Mouse (Mus musculus) embryonic fibroblast, embryonic 13.5 days (primary cell): ENCODE data around the gene Ttll11. TPM values are rescaled to one million over a fixed set of nuclear protein-coding genes. Genes with fewer than 3 reads are reported as not detected.
A peak's percentile ranks its signal among the peaks of the same experiment; 100 is the strongest.

Source experiments
- H3K27ac ChIP-seq: 2 replicates; pipeline ENCODE4 v1.5.1; 2012; ENCODE audit warnings: low read length, control low read depth, inconsistent platforms; ENCODE audit not compliant: insufficient read depth
- H3K4me1 ChIP-seq: 2 replicates; pipeline ENCODE4 v1.6.1; 2011; ENCODE audit warnings: low read length; ENCODE audit not compliant: control insufficient read depth, insufficient read depth
- H3K4me3 ChIP-seq: 2 replicates; pipeline ENCODE4 v1.5.1; 2011; ENCODE audit warnings: mild to moderate bottlenecking, control low read depth, low read length; ENCODE audit not compliant: insufficient read depth
- CTCF ChIP-seq: IDR thresholded peaks from 2 replicates; pipeline ENCODE4 v1.5.1; 2011; ENCODE audit warnings: mild to moderate bottlenecking, control low read depth, low read length, moderate library complexity, borderline replicate concordance; ENCODE audit not compliant: insufficient read depth
- POLR2A ChIP-seq: IDR thresholded peaks from 2 replicates; pipeline ENCODE4 v1.6.1; 2011; ENCODE audit warnings: low read depth, mild to moderate bottlenecking, control low read depth, low read length, moderate library complexity
- polyA plus RNA-seq: library from polyadenylated mRNA; stranded (reverse); fragments of >200 nt; gene quantifications from 2 replicates; pipeline ENCODE4 v1.2.4, GENCODE M21; 2011; ENCODE audit warnings: low read depth; ENCODE audit not compliant: missing spikeins, insufficient read length

Gene Ttll11
- polyA plus RNA-seq, 1 experiment, result 4.6 TPM

- Histone ChIP-seq H3K27ac (no peak overlapping the region), H3K4me1 (0 out of 2 replicates have a peak, but pooled peaks cover 3% of the 10 kb centered on the region), H3K4me3 (no peak overlapping the region)
- TF ChIP-seq POLR2A (no peak), CTCF (no peak)
Observed at GRCm38 (mm10) chr2:35843896-35844690, 135.6 kb downstream of the Ttll11 start.

GRCm38 (mm10) chr2:35842780-35843474, 136.8 kb downstream of the Ttll11 start:
- H3K4me1 ChIP-seq, result 0 out of 2 replicates have a peak, but pooled peaks cover 3% of the 10 kb centered on the region
- no peak overlapping the region for H3K4me3 ChIP-seq
- no peak for TF ChIP-seq CTCF
- no peak for TF ChIP-seq POLR2A
- H3K27ac ChIP-seq, result no peak overlapping the region

GRCm38 (mm10) chr2:35841841-35842420, 137.8 kb downstream of the Ttll11 start:
- TF ChIP-seq CTCF (no peak), POLR2A (no peak)
- Histone ChIP-seq H3K4me1 (0 out of 2 replicates have a peak, but pooled peaks cover 3% of the 10 kb centered on the region), H3K27ac (no peak overlapping the region), H3K4me3 (no peak overlapping the region)

- H3K4me1 ChIP-seq, result 0 out of 2 replicates have a peak, but pooled peaks cover 3% of the 10 kb centered on the region
- H3K27ac ChIP-seq, result no peak overlapping the region
- H3K4me3 ChIP-seq, result no peak overlapping the region
- TF ChIP-seq CTCF (no peak), POLR2A (no peak)
Observed at GRCm38 (mm10) chr2:35840956-35841816, 138.5 kb downstream of the Ttll11 start.

- TF ChIP-seq CTCF, result no peak
- no peak for TF ChIP-seq POLR2A
- Histone ChIP-seq H3K4me3 (no peak overlapping the region), H3K4me1 (0 out of 2 replicates have a peak, but pooled peaks cover 3% of the 10 kb centered on the region), H3K27ac (no peak overlapping the region)
Observed at GRCm38 (mm10) chr2:35838751-35839479, 140.8 kb downstream of the Ttll11 start.

GRCm38 (mm10) chr2:35834198-35834913, 145.4 kb downstream of the Ttll11 start:
- no peak overlapping the region for H3K27ac ChIP-seq
- TF ChIP-seq POLR2A (no peak), CTCF (no peak)
- 0 out of 2 replicates have a peak, but pooled peaks cover 4% of the 10 kb centered on the region for H3K4me1 ChIP-seq
- H3K4me3 ChIP-seq, result no peak overlapping the region

GRCm38 (mm10) chr2:35833546-35833945, 146.2 kb downstream of the Ttll11 start:
- Histone ChIP-seq H3K4me1 (0 out of 2 replicates have a peak, but pooled peaks cover 4% of the 10 kb centered on the region), H3K4me3 (no peak overlapping the region), H3K27ac (no peak overlapping the region)
- TF ChIP-seq CTCF (no peak), POLR2A (no peak)

GRCm38 (mm10) chr2:35832742-35833425, 146.8 kb downstream of the Ttll11 start:
- H3K4me1 ChIP-seq, result 0 out of 2 replicates have a peak, but pooled peaks cover 4% of the 10 kb centered on the region
- peak overlapping the region; percentile 70; the same call in 1 of the 2 replicates for H3K27ac ChIP-seq
- H3K4me3 ChIP-seq, result no peak overlapping the region
- TF ChIP-seq CTCF (no peak), POLR2A (no peak)
